Mouse (Mus musculus) frontal cortex, adult 2 months (tissue): ENCODE measurements at regions not wholly inside any gene's neighbourhood (a gene's known extent, or its start where the extent isn't known, plus 50 kb on each side); places are given as distances from the start of the nearest gene placed in this dataset.
A peak's percentile ranks its signal among the peaks of the same experiment; 100 is the strongest.

Experiments used
- DNase-seq, 2 experiments: peaks; one replicate each; pipeline ENCODE4 v3.0.0; 2022; ENCODE audit warnings: low spot score in 1 of 2; ENCODE audit errors: extremely low spot score in 1 of 2

DNA sequence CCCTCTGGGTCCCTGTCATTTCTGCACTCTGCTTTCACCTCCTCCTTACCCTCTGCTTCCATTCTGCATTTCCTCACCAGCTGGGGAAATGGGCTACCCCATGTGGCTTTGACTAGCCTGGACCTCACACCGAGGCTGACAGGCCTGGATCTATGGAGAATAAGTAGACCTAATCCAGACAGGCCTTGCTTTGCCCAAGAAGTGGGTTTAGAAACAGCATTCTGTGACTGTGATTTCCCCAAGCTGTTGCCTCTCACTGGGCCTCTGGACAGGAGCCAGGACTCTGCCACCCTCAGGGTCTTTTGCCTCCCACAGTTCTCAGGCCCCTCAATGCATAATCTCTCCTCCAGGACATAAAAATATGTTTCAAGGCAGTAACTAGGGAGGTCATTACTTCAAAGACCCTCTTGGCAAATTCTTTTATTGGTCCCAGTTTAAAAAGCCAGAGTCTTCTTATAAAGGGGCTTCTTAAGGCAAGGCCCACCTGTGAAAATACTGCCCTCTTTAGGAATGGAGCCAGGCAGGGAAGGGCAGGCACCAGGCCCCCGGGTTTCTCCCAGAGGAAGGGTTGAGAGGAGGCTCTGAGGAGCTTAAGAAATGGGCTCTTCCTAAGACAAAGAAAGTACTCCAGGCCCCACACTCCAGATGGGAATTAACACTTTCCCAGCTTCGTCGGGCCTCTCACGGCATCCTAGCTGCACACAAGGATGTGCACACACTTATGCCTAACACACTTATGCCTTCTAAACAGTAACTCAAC is 151.8 kb downstream of the Cyp26b1 start:
- DNase-seq = no peak

- no peak for DNase-seq
Measured at GRCm38 (mm10) chr6:84436716-84437115, 157.0 kb downstream of the Cyp26b1 start.

- DNase-seq = no peak
Measured at GRCm38 (mm10) chr6:84434532-84434931, 159.2 kb downstream of the Cyp26b1 start.

- DNase-seq = no peak
Measured at GRCm38 (mm10) chr6:84431622-84431955, 162.1 kb downstream of the Cyp26b1 start.

GRCm38 (mm10) chr6:84430925-84431621 is 162.6 kb downstream of the Cyp26b1 start:
- DNase-seq = no peak

- no peak for DNase-seq
Measured at GRCm38 (mm10) chr6:84430146-84430545, 163.6 kb downstream of the Cyp26b1 start.

DNA sequence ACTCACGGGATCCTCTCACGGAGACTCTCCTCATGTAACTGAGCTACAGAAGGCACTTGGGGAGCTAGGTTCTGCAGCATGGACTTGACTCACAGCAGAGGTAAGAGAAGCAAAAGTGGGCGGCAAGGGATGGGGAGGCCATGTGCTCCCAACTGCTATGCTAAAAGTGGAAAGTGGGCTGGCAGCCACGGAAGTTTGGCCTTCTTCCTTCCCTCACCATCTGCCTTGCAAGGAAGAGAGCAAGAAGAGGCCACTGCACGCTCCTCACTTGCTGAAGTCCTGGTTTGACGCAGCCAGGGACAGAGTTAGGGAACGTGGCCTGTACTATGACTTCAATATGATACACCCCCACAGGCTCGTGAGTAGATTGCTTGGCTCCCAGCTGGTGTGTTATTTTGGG is 164.5 kb downstream of the Cyp26b1 start:
- DNase-seq = peak; percentile 79 to 89

DNA sequence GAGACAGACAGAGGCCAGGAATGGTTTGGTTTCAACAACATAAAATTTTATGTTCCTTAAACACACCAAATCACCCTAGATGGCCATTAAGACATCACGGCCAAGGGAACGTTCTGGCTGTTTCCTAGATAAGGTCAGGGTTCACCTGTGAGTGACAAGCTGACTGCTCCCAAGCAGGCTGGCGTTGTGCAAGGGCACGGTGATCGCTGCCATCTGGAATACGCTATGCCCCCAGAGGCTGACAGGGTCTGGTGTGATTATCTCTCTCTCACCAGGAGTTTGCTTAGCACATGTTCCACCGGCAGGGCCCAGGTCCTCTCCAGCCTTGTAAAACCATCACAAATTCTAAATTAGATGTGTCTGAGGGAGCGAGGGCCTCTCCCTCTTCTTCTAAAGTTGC is 167.0 kb downstream of the Cyp26b1 start:
- no peak for DNase-seq

- peak in 1 of 2 experiments; percentile 54 for DNase-seq
Measured at GRCm38 (mm10) chr6:84425823-84426222, 167.9 kb downstream of the Cyp26b1 start.

GRCm38 (mm10) chr6:84422946-84423345 is 170.8 kb downstream of the Cyp26b1 start:
- no peak for DNase-seq

- no peak for DNase-seq
Measured at GRCm38 (mm10) chr6:84419691-84420090, 174.0 kb downstream of the Cyp26b1 start.

- no peak for DNase-seq
Measured at GRCm38 (mm10) chr6:84419281-84419680, 174.4 kb downstream of the Cyp26b1 start.

DNA sequence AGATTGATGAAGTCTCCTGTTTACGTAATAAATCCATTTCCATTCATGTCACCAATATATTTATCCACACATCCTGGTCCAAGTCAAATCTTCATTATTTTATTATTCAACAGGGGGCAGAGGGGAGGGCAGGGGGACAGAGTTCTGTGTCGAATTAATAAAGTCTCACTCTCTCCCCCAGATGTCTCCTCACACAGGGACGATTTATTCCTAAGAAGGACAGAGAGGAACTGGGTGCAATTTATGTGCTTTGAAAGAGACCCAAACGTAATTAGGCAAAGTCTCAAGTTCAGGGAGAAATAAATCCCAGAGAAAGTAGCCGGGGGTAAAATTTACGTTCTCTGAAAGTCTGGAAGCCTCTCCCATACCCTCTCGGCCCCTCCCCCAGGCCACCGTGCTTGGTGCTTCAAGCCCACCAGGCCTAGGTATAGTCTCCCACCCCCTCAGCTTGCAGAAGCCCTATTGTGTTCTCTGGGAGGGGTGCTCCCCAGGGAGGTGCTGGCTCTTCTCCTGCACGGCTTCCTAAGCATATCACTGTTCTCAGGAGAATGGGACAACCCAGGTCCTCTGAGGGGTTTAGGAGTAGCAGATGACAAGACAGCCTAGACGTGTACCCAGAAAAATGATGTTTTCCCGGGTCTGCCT is 176.6 kb downstream of the Cyp26b1 start:
- no peak for DNase-seq

- no peak for DNase-seq
Measured at GRCm38 (mm10) chr6:84414400-84414799, 179.3 kb downstream of the Cyp26b1 start.

- no peak for DNase-seq
Measured at GRCm38 (mm10) chr6:84409863-84410513, 183.7 kb downstream of the Cyp26b1 start.

- no peak for DNase-seq
Measured at GRCm38 (mm10) chr6:84408513-84408912, 185.2 kb downstream of the Cyp26b1 start.

DNA sequence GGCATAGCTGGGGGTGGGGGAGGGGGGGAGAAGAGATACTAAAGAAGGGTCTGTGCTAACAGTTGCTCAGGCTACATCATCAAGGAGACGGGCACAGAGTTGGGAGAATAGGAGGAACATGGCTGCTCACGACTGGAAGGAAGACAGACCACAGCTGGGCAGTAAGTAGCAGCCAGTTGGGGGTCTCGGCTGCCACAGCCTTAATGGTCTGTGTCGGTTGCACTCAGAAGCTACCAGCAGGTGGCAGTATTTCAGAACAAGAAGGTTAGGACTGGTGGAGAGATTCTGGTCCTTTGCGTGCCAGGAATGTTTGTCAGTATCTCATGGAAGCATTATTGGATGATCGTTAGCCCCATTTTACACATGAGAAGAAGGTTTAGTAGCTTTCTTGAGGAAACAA is 185.9 kb downstream of the Cyp26b1 start:
- DNase-seq = peak in 1 of 2 experiments; percentile 83

- DNase-seq = no peak
Measured at GRCm38 (mm10) chr6:84404695-84405094, 189.0 kb downstream of the Cyp26b1 start.

GRCm38 (mm10) chr6:84402431-84402830 is 191.3 kb downstream of the Cyp26b1 start:
- no peak for DNase-seq

- no peak for DNase-seq
Measured at GRCm38 (mm10) chr6:84394496-84395090, 199.1 kb downstream of the Cyp26b1 start.
